Mouse (Mus musculus): ENCODE measurements around the gene Spata1. TPM values are rescaled to one million over a fixed set of nuclear protein-coding genes. Genes with fewer than 3 reads are reported as not detected.

The Spata1 gene
- polyA plus RNA-seq, 1 experiment from 2014 or later = 9.9 TPM

- 0 out of 2 replicates have a peak, but pooled peaks cover 4% of the 10 kb centered on the region for H3K36me3 ChIP-seq
- H3K9me3 ChIP-seq = no peaks in the 10 kb centered on the region
- peak; percentile 1; the same call in 1 of the 2 replicates for ATAC-seq (ENCODE audit: insufficient number of reproducible peaks, insufficient read depth, low FRiP score, low TSS enrichment, low read depth)
- 56% methylated on average over 9 of the region's 9 CpGs for WGBS
- H3K4me1 ChIP-seq = peaks cover 8% of the 10 kb centered on the region; the same call in 1 of the 2 replicates
- peak within 1 kb of the TSS; percentile 61 for H3K4me2 ChIP-seq
- H3K9ac ChIP-seq = peak within 1 kb of the TSS; percentile 83
- peak within 1 kb of the TSS; percentile 87 for H3K27ac ChIP-seq
- H3K27me3 ChIP-seq = no peaks in the 10 kb centered on the region
- H3K4me3 ChIP-seq = peak within 1 kb of the TSS; percentile 63
Measured at GRCm38 (mm10) chr3:146449745-146450250, 49.8 kb downstream of the Spata1 start, which contains the start of gene Ctbs. Gene Ctbs (plus strand): TSS chr3:146449795.

- Histone ChIP-seq H3K9me3 (no peaks in the 10 kb centered on the region), H3K36me3 (0 out of 2 replicates have a peak, but pooled peaks cover 4% of the 10 kb centered on the region), H3K27ac (no peak overlapping the region), H3K4me3 (no peak overlapping the region), H3K4me2 (no peak overlapping the region), H3K27me3 (no peaks in the 10 kb centered on the region), H3K9ac (no peak overlapping the region), H3K4me1 (peaks cover 8% of the 10 kb centered on the region; the same call in 1 of the 2 replicates)
- 73% methylated on average over 6 of the region's 6 CpGs for whole genome bisulfite sequencing
- ATAC-seq (ENCODE audit: insufficient number of reproducible peaks, insufficient read depth, low FRiP score, low TSS enrichment, low read depth) = no peak
Measured at GRCm38 (mm10) chr3:146448969-146449368, 50.6 kb downstream of the Spata1 start.

- WGBS = 89% methylated on average over 10 of the region's 10 CpGs
- peaks cover 8% of the 10 kb centered on the region; the same call in 1 of the 2 replicates for H3K4me1 ChIP-seq
- no peak overlapping the region for H3K4me3 ChIP-seq
- H3K36me3 ChIP-seq = 0 out of 2 replicates have a peak, but pooled peaks cover 4% of the 10 kb centered on the region
- H3K4me2 ChIP-seq = no peak overlapping the region
- no peaks in the 10 kb centered on the region for H3K27me3 ChIP-seq
- no peak overlapping the region for H3K27ac ChIP-seq
- no peak overlapping the region for H3K9ac ChIP-seq
- H3K9me3 ChIP-seq = no peaks in the 10 kb centered on the region
- ATAC-seq (ENCODE audit: insufficient number of reproducible peaks, insufficient read depth, low FRiP score, low TSS enrichment, low read depth) = no peak
Measured at GRCm38 (mm10) chr3:146448372-146448771, 51.2 kb downstream of the Spata1 start.

GRCm38 (mm10) chr3:146447598-146447997 lies 52.0 kb downstream of the Spata1 start:
- Histone ChIP-seq H3K9ac (no peak overlapping the region), H3K36me3 (0 out of 2 replicates have a peak, but pooled peaks cover 4% of the 10 kb centered on the region), H3K4me3 (no peak overlapping the region), H3K27me3 (no peaks in the 10 kb centered on the region), H3K4me1 (peaks cover 8% of the 10 kb centered on the region; the same call in 1 of the 2 replicates), H3K9me3 (no peaks in the 10 kb centered on the region), H3K4me2 (no peak overlapping the region), H3K27ac (no peak overlapping the region)
- ATAC-seq (ENCODE audit: insufficient number of reproducible peaks, insufficient read depth, low FRiP score, low TSS enrichment, low read depth) = no peak
- 86% methylated on average over 3 of the region's 3 CpGs for WGBS

GRCm38 (mm10) chr3:146447156-146447555 lies 52.4 kb downstream of the Spata1 start:
- no peak overlapping the region for H3K4me2 ChIP-seq
- no peak for ATAC-seq (ENCODE audit: insufficient number of reproducible peaks, insufficient read depth, low FRiP score, low TSS enrichment, low read depth)

GRCm38 (mm10) chr3:146444880-146445279 lies 54.7 kb downstream of the Spata1 start:
- ATAC-seq (ENCODE audit: insufficient number of reproducible peaks, insufficient read depth, low FRiP score, low TSS enrichment, low read depth) = no peak
- H3K36me3 ChIP-seq = 0 out of 2 replicates have a peak, but pooled peaks cover 8% of the 10 kb centered on the region
- peaks cover 7% of the 10 kb centered on the region for H3K4me1 ChIP-seq
- H3K4me2 ChIP-seq = no peak overlapping the region
- no peak overlapping the region for H3K4me3 ChIP-seq
- no peaks in the 10 kb centered on the region for H3K9me3 ChIP-seq
- H3K9ac ChIP-seq = no peak overlapping the region
- 92% methylated on average over 7 of the region's 7 CpGs for WGBS
- no peaks in the 10 kb centered on the region for H3K27me3 ChIP-seq
- no peak overlapping the region for H3K27ac ChIP-seq

More at GRCm38 (mm10) chr3:146447156-146447555, 52.4 kb downstream of the Spata1 start:
- 90% methylated on average over 5 of the region's 5 CpGs for WGBS
- Histone ChIP-seq H3K9ac (no peak overlapping the region), H3K4me1 (peaks cover 8% of the 10 kb centered on the region; the same call in 1 of the 2 replicates), H3K4me3 (no peak overlapping the region), H3K27ac (no peak overlapping the region), H3K36me3 (0 out of 2 replicates have a peak, but pooled peaks cover 4% of the 10 kb centered on the region), H3K9me3 (no peaks in the 10 kb centered on the region), H3K27me3 (no peaks in the 10 kb centered on the region)

GRCm38 (mm10) chr3:146443380-146443779 lies 56.2 kb downstream of the Spata1 start:
- peaks cover 6% of the 10 kb centered on the region for H3K4me1 ChIP-seq
- peaks cover 13% of the 10 kb centered on the region for H3K36me3 ChIP-seq
- ATAC-seq (ENCODE audit: insufficient number of reproducible peaks, insufficient read depth, low FRiP score, low TSS enrichment, low read depth) = no peak
- 87% methylated on average over 7 of the region's 7 CpGs for WGBS
- no peaks in the 10 kb centered on the region for H3K27me3 ChIP-seq
- no peak overlapping the region for H3K9ac ChIP-seq
- H3K4me2 ChIP-seq = no peak overlapping the region
- no peak overlapping the region for H3K4me3 ChIP-seq
- no peak overlapping the region for H3K27ac ChIP-seq
- no peaks in the 10 kb centered on the region for H3K9me3 ChIP-seq

GRCm38 (mm10) chr3:146442936-146443335 lies 56.6 kb downstream of the Spata1 start:
- 84% methylated on average over 8 of the region's 8 CpGs for WGBS
- Histone ChIP-seq H3K4me3 (no peak overlapping the region), H3K4me1 (peaks cover 6% of the 10 kb centered on the region), H3K9ac (no peak overlapping the region), H3K27me3 (no peaks in the 10 kb centered on the region), H3K27ac (no peak overlapping the region), H3K9me3 (no peaks in the 10 kb centered on the region), H3K36me3 (peaks cover 18% of the 10 kb centered on the region), H3K4me2 (no peak overlapping the region)
- no peak for ATAC-seq (ENCODE audit: insufficient number of reproducible peaks, insufficient read depth, low FRiP score, low TSS enrichment, low read depth)

GRCm38 (mm10) chr3:146442484-146442883 lies 57.1 kb downstream of the Spata1 start:
- Histone ChIP-seq H3K27ac (no peak overlapping the region), H3K4me1 (peaks cover 6% of the 10 kb centered on the region), H3K36me3 (peaks cover 22% of the 10 kb centered on the region), H3K9me3 (no peaks in the 10 kb centered on the region), H3K9ac (no peak overlapping the region), H3K27me3 (no peaks in the 10 kb centered on the region), H3K4me3 (no peak overlapping the region), H3K4me2 (no peak overlapping the region)
- no peak for ATAC-seq (ENCODE audit: insufficient number of reproducible peaks, insufficient read depth, low FRiP score, low TSS enrichment, low read depth)
- WGBS = 93% methylated on average over 7 of the region's 7 CpGs

GRCm38 (mm10) chr3:146440422-146440821 lies 59.1 kb downstream of the Spata1 start:
- H3K9me3 ChIP-seq = no peaks in the 10 kb centered on the region
- 69% methylated on average over 7 of the region's 7 CpGs for WGBS
- H3K27me3 ChIP-seq = no peaks in the 10 kb centered on the region
- H3K9ac ChIP-seq = 0 out of 2 replicates have a peak overlapping the region, but pooled peaks have one; percentile 21
- H3K4me3 ChIP-seq = no peak overlapping the region
- H3K36me3 ChIP-seq = peaks cover 38% of the 10 kb centered on the region
- no peak for ATAC-seq (ENCODE audit: insufficient number of reproducible peaks, insufficient read depth, low FRiP score, low TSS enrichment, low read depth)
- peak overlapping the region; percentile 35; the same call in 1 of the 2 replicates for H3K27ac ChIP-seq
- peaks cover 6% of the 10 kb centered on the region for H3K4me1 ChIP-seq
- no peak overlapping the region for H3K4me2 ChIP-seq

GRCm38 (mm10) chr3:146440011-146440410 lies 59.5 kb downstream of the Spata1 start:
- Histone ChIP-seq H3K27ac (peak overlapping the region; percentile 35; the same call in 1 of the 2 replicates), H3K4me3 (no peak overlapping the region), H3K4me1 (peaks cover 6% of the 10 kb centered on the region), H3K9ac (no peak overlapping the region), H3K27me3 (no peaks in the 10 kb centered on the region), H3K9me3 (no peaks in the 10 kb centered on the region), H3K36me3 (peaks cover 38% of the 10 kb centered on the region), H3K4me2 (no peak overlapping the region)
- WGBS = 87% methylated on average over 12 of the region's 12 CpGs
- no peak for ATAC-seq (ENCODE audit: insufficient number of reproducible peaks, insufficient read depth, low FRiP score, low TSS enrichment, low read depth)

- H3K4me1 ChIP-seq = peaks cover 6% of the 10 kb centered on the region
- peaks cover 60% of the 10 kb centered on the region for H3K36me3 ChIP-seq
- ATAC-seq (ENCODE audit: insufficient number of reproducible peaks, insufficient read depth, low FRiP score, low TSS enrichment, low read depth) = no peak
- no peak overlapping the region for H3K27ac ChIP-seq
- H3K4me3 ChIP-seq = no peak overlapping the region
- no peak overlapping the region for H3K9ac ChIP-seq
- H3K4me2 ChIP-seq = no peak overlapping the region
- no peaks in the 10 kb centered on the region for H3K27me3 ChIP-seq
- H3K9me3 ChIP-seq = no peaks in the 10 kb centered on the region
- WGBS = 89% methylated on average over 8 of the region's 8 CpGs
Measured at GRCm38 (mm10) chr3:146436114-146436513, 63.4 kb downstream of the Spata1 start.
